Mouse (Mus musculus) CD4-positive, CD25-positive, alpha-beta regulatory T cell (primary cell): ENCODE results near the gene Gm20820. TPM values are rescaled to one million over a fixed set of nuclear protein-coding genes. Genes with fewer than 3 reads are reported as not detected.

Experiments
- polyA plus RNA-seq: library from polyadenylated mRNA; unstranded; fragments of 100-300 nt; shearing (Covaris generic); gene quantifications from one replicate; pipeline ENCODE4 v1.2.1, GENCODE M21; 2017

Gene Gm20820
- polyA plus RNA-seq = not detected

GRCm38 (mm10) chrY:86061472-86061871, at the start of gene Gm20820:
TSS of gene Gm20820 (plus strand) at chrY:86061772.

